Mouse (Mus musculus) ES-Bruce4 (cell line): ENCODE measurements around the gene Nags. TPM values are rescaled to one million over a fixed set of nuclear protein-coding genes. Genes with fewer than 3 reads are reported as not detected.
A peak's percentile ranks its signal among the peaks of the same experiment; 100 is the strongest.
"Not testable (repeated sequence)": the region's sequence is repeated elsewhere in the genome, so short reads cannot be mapped to it uniquely, and the experiment has no call there.

Source experiments
- H3K27ac ChIP-seq: 2 replicates; pipeline ENCODE4 v1.5.1; 2012; ENCODE audit warnings: low read length, inconsistent platforms; ENCODE audit not compliant: insufficient read depth
- H3K27me3 ChIP-seq: 2 replicates; pipeline ENCODE4 v1.6.1; 2012; ENCODE audit warnings: mild to moderate bottlenecking, low read length, inconsistent platforms; ENCODE audit not compliant: control insufficient read depth, poor library complexity, insufficient read depth, severe bottlenecking
- H3K36me3 ChIP-seq: 2 replicates; pipeline ENCODE4 v1.6.1; 2012; ENCODE audit warnings: inconsistent platforms, mild to moderate bottlenecking, low read length, moderate library complexity; ENCODE audit not compliant: control insufficient read depth, poor library complexity, insufficient read depth, severe bottlenecking
- H3K4me1 ChIP-seq: one replicate; pipeline ENCODE4 v1.8.1; 2011; ENCODE audit warnings: low read length; ENCODE audit not compliant: control insufficient read depth, insufficient read depth
- H3K4me3 ChIP-seq: 2 replicates; pipeline ENCODE4 v1.5.1; 2011; ENCODE audit warnings: low read depth, mild to moderate bottlenecking, low read length
- H3K9ac ChIP-seq: 2 replicates; pipeline ENCODE4 v1.6.1; 2012; ENCODE audit warnings: low read depth, mild to moderate bottlenecking, inconsistent platforms; ENCODE audit not compliant: poor library complexity, severe bottlenecking
- H3K9me3 ChIP-seq: replicated peaks from 2 replicates; pipeline ENCODE4 v1.6.1; 2012; ENCODE audit warnings: mild to moderate bottlenecking, low read length, inconsistent platforms; ENCODE audit not compliant: control insufficient read depth, poor library complexity, insufficient read depth, severe bottlenecking
- CTCF ChIP-seq: IDR thresholded peaks from one replicate; pipeline ENCODE4 v1.8.1; 2011; ENCODE audit warnings: low read depth, low read length
- EP300 ChIP-seq: IDR thresholded peaks from 2 replicates; pipeline ENCODE4 v1.6.1; 2011; ENCODE audit warnings: low read depth, low read length; ENCODE audit not compliant: insufficient read depth
- POLR2A ChIP-seq: IDR thresholded peaks from one replicate; pipeline ENCODE4 v1.8.1; 2011; ENCODE audit warnings: low read length; ENCODE audit not compliant: insufficient read depth
- polyA plus RNA-seq: library from polyadenylated mRNA; stranded (reverse); fragments of >200 nt; gene quantifications from 2 replicates; pipeline ENCODE4 v1.2.4, GENCODE M21; 2011; ENCODE audit warnings: low read depth; ENCODE audit not compliant: missing spikeins, insufficient read depth, insufficient read length

Nags gene
- polyA plus RNA-seq, 1 experiment: not detected

GRCm38 (mm10) chr11:102146531-102146930, 1.2 kb downstream of the Nags start:
- H3K4me1 ChIP-seq: no peaks in the 10 kb centered on the region
- no peaks in the 10 kb centered on the region for H3K9me3 ChIP-seq
- peak overlapping the region; percentile 52 for H3K4me3 ChIP-seq
- H3K27ac ChIP-seq: no peak overlapping the region
- no peaks in the 10 kb centered on the region for H3K36me3 ChIP-seq
- H3K27me3 ChIP-seq: no peaks in the 10 kb centered on the region
- no peak for TF ChIP-seq POLR2A
- TF ChIP-seq CTCF: no peak
- TF ChIP-seq EP300: no peak
- H3K9ac ChIP-seq: no peak overlapping the region

- Histone ChIP-seq H3K27me3 (no peaks in the 10 kb centered on the region), H3K27ac (no peak overlapping the region), H3K36me3 (no peaks in the 10 kb centered on the region), H3K4me1 (no peaks in the 10 kb centered on the region), H3K9ac (no peak overlapping the region), H3K9me3 (no peaks in the 10 kb centered on the region), H3K4me3 (peak overlapping the region; percentile 14)
- no peak for TF ChIP-seq POLR2A
- TF ChIP-seq CTCF: no peak
- TF ChIP-seq EP300: no peak
These were observed 2.1 kb downstream of the Nags start for GRCm38 (mm10) chr11:102147213-102147989.

GRCm38 (mm10) chr11:102156039-102156785, 10.9 kb downstream of the Nags start, which contains the start of gene Tmem101:
Tmem101 (minus strand) TSS chr11:102156404.
- H3K4me1 ChIP-seq: no peaks in the 10 kb centered on the region
- H3K4me3 ChIP-seq: peak within 1 kb of the TSS; percentile 84
- H3K9me3 ChIP-seq: no peaks in the 10 kb centered on the region
- H3K36me3 ChIP-seq: peaks cover 2% of the 10 kb centered on the region; the same call in 1 of the 2 replicates
- H3K9ac ChIP-seq: peak within 1 kb of the TSS; percentile 72
- H3K27ac ChIP-seq: no peak within 1 kb of the TSS
- H3K27me3 ChIP-seq: no peaks in the 10 kb centered on the region
- 0 out of 2 replicates have a peak, but pooled peaks have one; percentile 24 for TF ChIP-seq EP300
- TF ChIP-seq POLR2A: peak; percentile 38
- no peak for TF ChIP-seq CTCF

- H3K9me3 ChIP-seq: no peaks in the 10 kb centered on the region
- H3K4me1 ChIP-seq: no peaks in the 10 kb centered on the region
- peak overlapping the region; percentile 72; the same call in 1 of the 2 replicates for H3K9ac ChIP-seq
- H3K27me3 ChIP-seq: no peaks in the 10 kb centered on the region
- H3K36me3 ChIP-seq: peaks cover 2% of the 10 kb centered on the region; the same call in 1 of the 2 replicates
- no peak overlapping the region for H3K4me3 ChIP-seq
- no peak overlapping the region for H3K27ac ChIP-seq
- TF ChIP-seq CTCF: no peak
- no peak for TF ChIP-seq POLR2A
- TF ChIP-seq EP300: no peak
These were observed 11.4 kb downstream of the Nags start for GRCm38 (mm10) chr11:102156786-102157089.

GRCm38 (mm10) chr11:102158024-102158423, 12.7 kb downstream of the Nags start:
- H3K27me3 ChIP-seq, H3K36me3 ChIP-seq, H3K27ac ChIP-seq, H3K9me3 ChIP-seq, H3K4me3 ChIP-seq, H3K9ac ChIP-seq, H3K4me1 ChIP-seq: not testable (repeated sequence)

GRCm38 (mm10) chr11:102159781-102160180, 14.5 kb downstream of the Nags start:
- H3K4me3 ChIP-seq: no peak overlapping the region
- TF ChIP-seq EP300: no peak
- TF ChIP-seq POLR2A: no peak
- TF ChIP-seq CTCF: no peak
- no peaks in the 10 kb centered on the region for H3K9me3 ChIP-seq
- no peaks in the 10 kb centered on the region for H3K27me3 ChIP-seq
- peaks cover 19% of the 10 kb centered on the region for H3K36me3 ChIP-seq
- H3K27ac ChIP-seq: no peak overlapping the region
- no peak overlapping the region for H3K9ac ChIP-seq
- no peaks in the 10 kb centered on the region for H3K4me1 ChIP-seq
